Mouse (Mus musculus) bone marrow, adult 2 months (tissue): ENCODE measurements at regions not wholly inside any gene's neighbourhood (a gene's known extent, or its start where the extent isn't known, plus 50 kb on each side); places are given as distances from the start of the nearest gene placed in this dataset.

Source experiments
- H3K27ac ChIP-seq: fragments of 200-500 bp; 2 replicates; pipeline ENCODE4 v1.5.1; 2012; ENCODE audit warnings: low read depth, mild to moderate bottlenecking, control low read depth, inconsistent platforms, low read length; ENCODE audit not compliant: control insufficient read depth, poor library complexity, insufficient read depth
- H3K4me1 ChIP-seq: fragments of 200-500 bp; 2 replicates; pipeline ENCODE4 v1.6.1; 2011; ENCODE audit warnings: low read length; ENCODE audit not compliant: control insufficient read depth, insufficient read depth
- H3K4me3 ChIP-seq: fragments of 200-500 bp; replicated peaks from 2 replicates; pipeline ENCODE3; 2011; ENCODE audit warnings: mild to moderate bottlenecking, low read depth, low read length, control low read depth; ENCODE audit not compliant: control insufficient read depth
- CTCF ChIP-seq: fragments of 200-500 bp; IDR thresholded peaks from 2 replicates; pipeline ENCODE4 v1.5.1; 2011; ENCODE audit warnings: low read length, control low read depth; ENCODE audit not compliant: control insufficient read depth, insufficient read depth
- POLR2A ChIP-seq: fragments of 200-500 bp; IDR thresholded peaks from 2 replicates; pipeline ENCODE4 v1.6.1; 2011; ENCODE audit warnings: low read depth, mild to moderate bottlenecking, control low read depth, low read length, borderline replicate concordance; ENCODE audit not compliant: control insufficient read depth
- WGBS: fragments of 180-500 bp; shearing (Covaris S2); methylation state at CpG from one replicate; pipeline ENCODE4 v1.1.7; 2018; 5-methylcytosine and 5-hydroxymethylcytosine counted together

GRCm38 (mm10) chr17:4355506-4356218, 638.5 kb upstream of the Arid1b start:
- Histone ChIP-seq H3K27ac (no peak overlapping the region), H3K4me3 (no peak overlapping the region), H3K4me1 (no peaks in the 10 kb centered on the region)
- TF ChIP-seq CTCF (no peak), POLR2A (no peak)
- 75% methylated on average over 5 of the region's 5 CpGs for WGBS

DNA sequence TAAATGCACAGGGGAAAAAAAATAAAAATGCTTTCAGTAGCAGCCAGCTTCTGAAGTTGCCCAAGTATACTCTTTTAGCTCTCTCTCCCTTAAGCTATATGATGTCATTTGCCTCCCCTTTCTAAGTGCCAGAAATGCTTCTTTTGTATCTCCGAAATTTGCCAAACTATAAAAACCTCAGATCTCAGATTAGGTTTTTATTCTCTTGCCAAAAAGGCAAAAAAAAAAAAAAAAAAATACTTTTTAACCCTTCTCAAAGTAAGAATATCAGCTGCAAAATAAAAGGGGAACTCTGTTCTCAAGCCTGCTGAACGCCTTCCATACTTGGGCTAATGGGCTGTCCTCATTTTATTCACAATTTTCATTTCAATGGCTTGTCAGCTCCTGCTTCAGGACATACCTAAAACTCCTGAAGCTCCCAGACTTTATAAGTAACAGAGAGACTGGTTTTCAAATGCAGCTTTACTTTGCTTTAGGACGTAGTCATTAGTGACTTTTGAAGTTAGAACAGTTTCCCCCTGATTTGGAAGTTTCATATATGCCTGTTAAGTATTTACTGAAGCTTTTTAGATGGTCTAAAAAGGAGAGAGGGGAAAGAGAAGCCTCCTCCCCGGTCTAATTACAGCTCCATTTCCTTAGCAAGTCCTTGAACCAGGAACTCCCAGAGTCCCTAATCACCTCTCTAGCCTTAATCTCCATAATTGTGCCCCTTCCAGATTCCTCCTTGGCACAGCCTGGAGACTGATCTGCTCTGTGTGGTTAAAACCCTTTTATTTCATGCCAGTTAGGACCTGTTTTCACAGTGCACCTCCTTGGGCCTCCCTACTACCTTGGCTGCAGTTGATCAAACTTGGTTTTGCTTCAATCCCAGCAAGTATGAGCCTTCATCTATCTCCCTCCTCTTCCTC, 633.5 kb upstream of the Arid1b start:
- WGBS = 44% methylated on average over 4 of the region's 4 CpGs
- Histone ChIP-seq H3K4me3 (no peak overlapping the region), H3K4me1 (no peaks in the 10 kb centered on the region), H3K27ac (no peak overlapping the region)
- TF ChIP-seq CTCF = no peak
- no peak for TF ChIP-seq POLR2A

- H3K27ac ChIP-seq = no peak overlapping the region
- TF ChIP-seq POLR2A (no peak), CTCF (no peak)
- H3K4me3 ChIP-seq = no peak overlapping the region
- no peaks in the 10 kb centered on the region for H3K4me1 ChIP-seq
Measured at GRCm38 (mm10) chr17:4365811-4366210, 628.3 kb upstream of the Arid1b start.

GRCm38 (mm10) chr17:4380449-4380848, 613.7 kb upstream of the Arid1b start:
- no peak for TF ChIP-seq CTCF
- TF ChIP-seq POLR2A = no peak

DNA sequence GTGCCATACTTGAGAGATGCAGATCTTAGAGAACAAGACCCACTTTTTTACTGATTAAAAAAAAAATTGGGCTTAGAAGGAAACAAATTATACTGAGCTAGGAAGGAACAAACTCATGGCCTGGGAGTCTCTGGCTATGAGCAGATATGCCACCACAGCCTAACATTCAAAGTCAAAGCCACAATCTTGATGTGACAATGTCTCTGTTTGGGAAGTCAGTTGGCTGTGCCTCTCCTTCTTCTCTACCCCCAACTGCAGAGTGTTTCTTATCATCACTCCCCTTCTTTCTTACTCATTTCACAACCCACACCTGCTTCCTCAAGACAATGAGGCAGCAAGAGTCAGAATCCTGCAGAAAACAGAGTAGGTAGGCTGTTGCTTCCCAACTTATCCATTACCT, 613.3 kb upstream of the Arid1b start:
- Histone ChIP-seq H3K4me1 (no peaks in the 10 kb centered on the region), H3K4me3 (no peak overlapping the region), H3K27ac (no peak overlapping the region)
- no peak for TF ChIP-seq POLR2A
- TF ChIP-seq CTCF = no peak

More at GRCm38 (mm10) chr17:4380449-4380848, 613.7 kb upstream of the Arid1b start:
- 91% methylated on average over 1 of the region's 1 CpGs for WGBS
- Histone ChIP-seq H3K4me3 (no peak overlapping the region), H3K27ac (no peak overlapping the region), H3K4me1 (no peaks in the 10 kb centered on the region)

GRCm38 (mm10) chr17:4381896-4382685, 612.0 kb upstream of the Arid1b start:
- H3K4me1 ChIP-seq = no peaks in the 10 kb centered on the region
- no peak overlapping the region for H3K4me3 ChIP-seq
- TF ChIP-seq POLR2A (no peak), CTCF (no peak)
- 79% methylated on average over 13 of the region's 13 CpGs for WGBS
- H3K27ac ChIP-seq = no peak overlapping the region

GRCm38 (mm10) chr17:4382716-4383115, 611.4 kb upstream of the Arid1b start:
- H3K27ac ChIP-seq = no peak overlapping the region
- H3K4me3 ChIP-seq = no peak overlapping the region
- TF ChIP-seq CTCF (no peak), POLR2A (no peak)
- no peaks in the 10 kb centered on the region for H3K4me1 ChIP-seq

DNA sequence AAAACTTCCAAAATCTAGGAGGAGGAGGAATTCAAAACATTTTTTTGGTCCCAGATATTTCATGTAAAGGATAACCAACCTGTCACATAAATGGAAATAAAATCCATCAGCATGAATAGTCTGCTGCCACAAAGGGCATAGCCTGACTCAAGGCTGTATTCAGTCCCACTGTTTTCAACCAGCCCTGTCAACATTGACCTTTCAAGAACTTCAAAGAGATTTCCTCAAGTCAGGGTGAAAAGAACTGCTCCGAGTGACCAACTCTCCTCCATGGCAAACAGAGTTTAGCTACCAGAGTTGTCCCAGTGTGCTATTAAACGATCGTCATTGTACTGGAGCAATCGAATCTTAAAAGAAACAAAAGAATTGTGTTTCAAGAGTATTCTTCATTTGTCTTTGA, 606.5 kb upstream of the Arid1b start:
- Histone ChIP-seq H3K4me1 (no peaks in the 10 kb centered on the region), H3K27ac (no peak overlapping the region), H3K4me3 (no peak overlapping the region)
- WGBS = 84% methylated on average over 4 of the region's 4 CpGs
- no peak for TF ChIP-seq CTCF
- TF ChIP-seq POLR2A = no peak
